Mouse (Mus musculus) liver, adult 2 months (tissue): Measurements from ENCODE around the gene Oat. TPM values are rescaled to one million over a fixed set of nuclear protein-coding genes. Genes with fewer than 3 reads are reported as not detected.

Source experiments
- DNase-seq: peaks from one replicate; pipeline ENCODE4 v3.0.0-alpha.2; 2011; ENCODE audit warnings: low read depth, low spot score; ENCODE audit errors: extremely low read depth
- H3K27ac ChIP-seq: fragments of 200-500 bp; replicated peaks from 2 replicates; pipeline ENCODE4 v1.5.1; 2012; ENCODE audit warnings: low read depth, mild to moderate bottlenecking, control low read depth, inconsistent platforms, low read length; ENCODE audit not compliant: insufficient read depth
- H3K27me3 ChIP-seq: fragments of 200-500 bp; 2 replicates; pipeline ENCODE4 v1.6.1; 2012; ENCODE audit warnings: mild to moderate bottlenecking, moderate library complexity, low read length, inconsistent platforms; ENCODE audit not compliant: control insufficient read depth, insufficient read depth
- H3K36me3 ChIP-seq: fragments of 200-500 bp; 2 replicates; pipeline ENCODE4 v1.6.1; 2012; ENCODE audit warnings: low read length, inconsistent platforms; ENCODE audit not compliant: control insufficient read depth, insufficient read depth
- H3K4me1 ChIP-seq: fragments of 200-500 bp; 2 replicates; pipeline ENCODE4 v1.6.1; 2011; ENCODE audit warnings: low read length; ENCODE audit not compliant: control insufficient read depth, insufficient read depth
- H3K4me3 ChIP-seq: fragments of 200-500 bp; 2 replicates; pipeline ENCODE4 v1.5.1; 2011; ENCODE audit warnings: low read depth, mild to moderate bottlenecking, control low read depth, low read length, moderate library complexity; ENCODE audit not compliant: insufficient read depth
- H3K79me2 ChIP-seq: fragments of 200-500 bp; 2 replicates; pipeline ENCODE4 v1.6.1; 2012; ENCODE audit warnings: inconsistent platforms, mild to moderate bottlenecking, low read length, moderate library complexity; ENCODE audit not compliant: control insufficient read depth, insufficient read depth
- H3K9ac ChIP-seq: fragments of 200-500 bp; 2 replicates; pipeline ENCODE4 v1.6.1; 2012; ENCODE audit warnings: low read depth, mild to moderate bottlenecking, control low read depth, inconsistent platforms, low read length
- CTCF ChIP-seq: fragments of 200-500 bp; IDR thresholded peaks from 2 replicates; pipeline ENCODE4 v1.5.1; 2011; ENCODE audit warnings: low read depth, low read length, control low read depth
- POLR2A ChIP-seq: fragments of 200-500 bp; IDR thresholded peaks from 2 replicates; pipeline ENCODE4 v1.6.1; 2011; ENCODE audit warnings: low read length, control low read depth; ENCODE audit not compliant: insufficient read depth; ENCODE audit errors: extremely low read depth
- WGBS: fragments of 180-500 bp; shearing (Covaris S2); methylation state at CpG from one replicate; pipeline ENCODE4 v1.1.7; 2018; 5-methylcytosine and 5-hydroxymethylcytosine counted together
- polyA plus RNA-seq: library from polyadenylated mRNA; depleted of rRNA; stranded (reverse); fragments of >200 nt; gene quantifications from 2 replicates; pipeline ENCODE4 v1.2.3, GENCODE M21; 2012; rRNA removed
- total RNA-seq: library from RNA; depleted of rRNA; stranded (reverse); fragments of >200 nt; gene quantifications from 2 replicates; pipeline ENCODE4 v1.2.3, GENCODE M21; 2014; rRNA removed

Oat gene
- total and polyA plus RNA-seq, 2 experiments = 1,069 to 1,626 TPM

- Histone ChIP-seq H3K27me3 (no peaks in the 10 kb centered on the region), H3K27ac (no peak overlapping the region), H3K9ac (no peak overlapping the region), H3K79me2 (no peaks in the 10 kb centered on the region), H3K4me1 (no peaks in the 10 kb centered on the region), H3K36me3 (no peaks in the 10 kb centered on the region), H3K4me3 (no peak overlapping the region)
- DNase-seq = peak; percentile 5
- WGBS = 59% methylated on average over 7 of the region's 7 CpGs
- TF ChIP-seq POLR2A (no peak), CTCF (no peak)
Measured at GRCm38 (mm10) chr7:132513419-132513982, 62.7 kb downstream of the Oat start.

GRCm38 (mm10) chr7:132509110-132509509 lies 67.1 kb downstream of the Oat start:
- no peak for TF ChIP-seq POLR2A
- no peak for TF ChIP-seq CTCF
- Histone ChIP-seq H3K27ac (no peak overlapping the region), H3K4me1 (no peaks in the 10 kb centered on the region), H3K27me3 (no peaks in the 10 kb centered on the region), H3K36me3 (no peaks in the 10 kb centered on the region), H3K4me3 (no peak overlapping the region), H3K79me2 (no peaks in the 10 kb centered on the region), H3K9ac (no peak overlapping the region)
- WGBS = 78% methylated on average over 2 of the region's 2 CpGs
- no peak for DNase-seq

Other genes starting within 250 kb of the Oat start
- gene Nkx1-2, start 23.2 kb upstream of the Oat start, total RNA-seq = not detected in 2 replicates
- gene Nkx1-2, start 23.2 kb upstream of the Oat start, polyA plus RNA-seq = 0.04 TPM in 1 of 2 replicates, not detected in the other
- gene Lhpp, start 34.2 kb upstream of the Oat start, total RNA-seq = 55.4 and 60.2 TPM in 2 replicates
- 137 and 166 TPM in 2 replicates for gene Lhpp, start 34.2 kb upstream of the Oat start, polyA plus RNA-seq
- 4.3 and 7.6 TPM in 2 replicates for gene Fam53b, start 237.5 kb upstream of the Oat start, total RNA-seq
- 9.1 and 9.9 TPM in 2 replicates for gene Fam53b, start 237.5 kb upstream of the Oat start, polyA plus RNA-seq